Mouse (Mus musculus) G1E (cell line): ENCODE measurements around the gene Adora3.

Experiments
- CTCF ChIP-seq: IDR thresholded peaks from 2 replicates; pipeline ENCODE4 v1.5.1; 2012; ENCODE audit warnings: low read depth, low read length, inconsistent platforms, mixed read lengths
- GATA1 ChIP-seq: IDR thresholded peaks from 2 replicates; pipeline ENCODE4 v1.6.1; 2012; ENCODE audit warnings: borderline replicate concordance, low read length, inconsistent platforms, mixed read lengths
- POLR2AphosphoS5 ChIP-seq: IDR thresholded peaks from 2 replicates; pipeline ENCODE4 v1.6.1; 2012; ENCODE audit warnings: low read depth, low read length, inconsistent platforms; ENCODE audit not compliant: insufficient replicate concordance
- TAL1 ChIP-seq: conservative IDR thresholded peaks from 2 replicates; pipeline ENCODE4 v1.6.1; 2012; ENCODE audit warnings: low read depth, low read length, inconsistent platforms, mixed read lengths

GRCm38 (mm10) chr3:105912097-105912880, 41.6 kb downstream of the Adora3 start:
- TF ChIP-seq CTCF, result no peak
- TF ChIP-seq GATA1, result no peak
- TF ChIP-seq TAL1, result no peak
- no peak for TF ChIP-seq POLR2AphosphoS5
